21 mouse cellular contexts compared by ENCODE assay signal in the genomic region with DNA sequence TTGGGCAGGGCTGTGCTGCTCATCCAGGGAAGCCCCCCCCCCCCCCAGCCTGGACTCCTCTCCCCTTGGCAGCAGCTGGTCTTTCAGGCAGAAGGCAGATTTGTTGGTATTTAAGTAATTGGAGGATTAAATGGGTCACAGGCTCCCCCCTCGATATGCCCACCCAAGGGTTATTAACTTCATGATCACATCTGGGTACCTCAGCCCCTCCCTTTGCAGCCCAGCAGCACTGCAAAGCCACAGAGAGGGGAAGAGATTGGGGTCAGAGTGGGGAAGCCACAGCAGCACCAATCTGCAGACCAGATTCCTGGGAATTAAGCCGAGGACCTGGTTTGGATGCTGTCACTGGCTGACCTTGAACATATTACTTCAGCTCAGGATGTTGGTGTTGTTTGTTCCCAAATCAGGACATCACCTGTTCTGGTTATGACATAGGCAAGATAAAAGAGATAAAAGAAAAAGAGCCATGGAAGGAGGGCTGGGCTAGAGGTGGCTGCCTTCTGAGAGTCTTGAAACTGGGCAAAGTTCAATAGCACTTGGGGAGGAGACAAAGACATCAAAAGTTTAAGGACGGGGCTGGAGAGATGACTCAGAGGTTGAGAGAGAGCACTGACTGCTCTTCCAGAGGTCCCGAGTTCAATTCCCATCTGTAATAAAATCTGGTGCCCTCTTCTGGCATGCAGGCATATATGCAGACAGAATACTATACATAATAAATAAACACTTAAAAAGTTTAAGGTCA. TPM values are rescaled to one million over a fixed set of nuclear protein-coding genes. Genes with fewer than 3 reads are reported as not detected.
DNase-seq lines count a peak whose midpoint lies in the region; ATAC-seq and TF ChIP-seq lines count a peak whose summit lies in the region.
"Had no signal": no experiment of that assay in that cellular context is flagged by ENCODE, and none has a peak within 500 bp of the region (broad histone marks: within the 10 kb centered on the region; RNA-seq: fewer than 3 reads in every experiment).

No protein-coding gene starts in this region.

- TF ChIP-seq CTCF in kidney, postnatal 0 days (IDR thresholded peaks at IDR 0.05; ENCODE audit: low read depth), result 0 out of 2 replicates have a peak, but pooled peaks have one; percentile 16
- peak; percentile 35 for TF ChIP-seq CTCF in midbrain, postnatal 0 days (IDR thresholded peaks at IDR 0.05)
- no peak for TF ChIP-seq CTCF in brain, embryonic 14.5 days (IDR thresholded peaks at IDR 0.05; ENCODE audit: borderline replicate concordance, extremely low read depth, insufficient read depth, insufficient read length)

- no peak overlapping the region for H3K9ac ChIP-seq in kidney, postnatal 0 days (ENCODE audit: low read depth, low read length)
- H3K9ac ChIP-seq in midbrain, postnatal 0 days (replicated peaks; ENCODE audit: low read length, poor library complexity, severe bottlenecking), result no peak overlapping the region
- H3K9ac ChIP-seq: heart, embryonic 13.5 days; lung, embryonic 15.5 days; midbrain, embryonic 12.5 days; neural tube, embryonic 12.5 days had no signal

- no peak overlapping the region for H3K27ac ChIP-seq in kidney, postnatal 0 days
- no peak overlapping the region for H3K27ac ChIP-seq in midbrain, postnatal 0 days (ENCODE audit: low read depth, low read length)
- H3K27ac ChIP-seq in midbrain, embryonic 10.5 days (replicated peaks), result no peak overlapping the region
- H3K27ac ChIP-seq: embryonic facial prominence, embryonic 10.5 days; heart, embryonic 13.5 days; lung, embryonic 15.5 days; midbrain, embryonic 12.5 days; neural tube, embryonic 12.5 days had no signal

- no peaks in the 10 kb centered on the region for H3K9me3 ChIP-seq in kidney, postnatal 0 days (replicated peaks; ENCODE audit: low read length)
- no peaks in the 10 kb centered on the region for H3K9me3 ChIP-seq in midbrain, postnatal 0 days (ENCODE audit: low read length)
- H3K9me3 ChIP-seq in midbrain, embryonic 10.5 days (replicated peaks), result no peaks in the 10 kb centered on the region
- H3K9me3 ChIP-seq: embryonic facial prominence, embryonic 10.5 days; heart, embryonic 13.5 days; lung, embryonic 15.5 days; midbrain, embryonic 12.5 days; neural tube, embryonic 12.5 days had no signal

- no peak for TF ChIP-seq POLR2A in brain, embryonic 14.5 days (IDR thresholded peaks at IDR 0.05; ENCODE audit: borderline replicate concordance, extremely low read depth, insufficient read depth, insufficient read length, poor library complexity, severe bottlenecking)

- 42% methylated on average over 4 of the region's 4 CpGs for WGBS in kidney, postnatal 0 days
- WGBS in midbrain, postnatal 0 days, result 39% methylated on average over 4 of the region's 4 CpGs
- WGBS in midbrain, embryonic 10.5 days, result 66% methylated on average over 4 of the region's 4 CpGs

- H3K4me2 ChIP-seq in kidney, postnatal 0 days (ENCODE audit: low read length), result no peak overlapping the region
- no peak overlapping the region for H3K4me2 ChIP-seq in midbrain, postnatal 0 days (ENCODE audit: low read depth, low read length, poor library complexity, severe bottlenecking)
- H3K4me2 ChIP-seq: heart, embryonic 13.5 days; lung, embryonic 15.5 days; midbrain, embryonic 12.5 days; neural tube, embryonic 12.5 days had no signal

- no peaks in the 10 kb centered on the region for H3K36me3 ChIP-seq in kidney, postnatal 0 days (ENCODE audit: insufficient read depth, low read length)
- no peaks in the 10 kb centered on the region for H3K36me3 ChIP-seq in midbrain, postnatal 0 days (ENCODE audit: insufficient read depth, low read length)
- H3K36me3 ChIP-seq in midbrain, embryonic 10.5 days, result no peaks in the 10 kb centered on the region
- H3K36me3 ChIP-seq: heart, embryonic 13.5 days; lung, embryonic 15.5 days; midbrain, embryonic 12.5 days; neural tube, embryonic 12.5 days had no signal

- ATAC-seq in kidney, postnatal 0 days (replicated peaks; ENCODE audit: low FRiP score, low read depth), result no peak
- ATAC-seq in midbrain, postnatal 0 days (ENCODE audit: low FRiP score), result no peak
- ATAC-seq: forebrain, embryonic 16.5 days had no signal

- H3K4me3 ChIP-seq in kidney, postnatal 0 days (replicated peaks; ENCODE audit: low read depth, low read length), result no peak overlapping the region
- H3K4me3 ChIP-seq in midbrain, postnatal 0 days (ENCODE audit: low read depth, low read length), result no peak overlapping the region
- H3K4me3 ChIP-seq in midbrain, embryonic 10.5 days, result no peak overlapping the region
- H3K4me3 ChIP-seq: embryonic facial prominence, embryonic 10.5 days; heart, embryonic 13.5 days; lung, embryonic 15.5 days; midbrain, embryonic 12.5 days; neural tube, embryonic 12.5 days had no signal

- DNase-seq in kidney, postnatal 0 days (ENCODE audit: low spot score), result no peak
- DNase-seq in kidney, postnatal 36 days, result no peak
- DNase-seq in midbrain, postnatal 0 days (ENCODE audit: low spot score), result no peak
- DNase-seq in midbrain, embryonic 10.5 days (ENCODE audit: low spot score), result no peak
- peak; percentile 26 for DNase-seq in brain, embryonic 14.5 days (ENCODE audit: low read depth)
- peak; percentile 80 for DNase-seq in yolk sac, embryonic 10.5 days (ENCODE audit: low spot score)
- no peak for DNase-seq in lung, postnatal 4 days
- no peak for DNase-seq in testis, postnatal 10 days (ENCODE audit: low spot score)
- DNase-seq: cerebellum, adult 9-10 months; heart, postnatal 36 days; kidney, adult 8-10 months; right cerebral cortex, postnatal 14 days; spleen, adult 18-20 months; thymus, adult 18-20 months; thymus, postnatal 4 days had no signal

- H3K27me3 ChIP-seq in kidney, postnatal 0 days (ENCODE audit: insufficient read depth, low read length), result no peaks in the 10 kb centered on the region
- H3K27me3 ChIP-seq in midbrain, postnatal 0 days (ENCODE audit: insufficient read depth, low read length), result no peaks in the 10 kb centered on the region
- H3K27me3 ChIP-seq in midbrain, embryonic 10.5 days (ENCODE audit: low read depth, poor library complexity, severe bottlenecking), result peaks cover 5% of the 10 kb centered on the region
- H3K27me3 ChIP-seq: heart, embryonic 13.5 days; lung, embryonic 15.5 days; midbrain, embryonic 12.5 days; neural tube, embryonic 12.5 days had no signal

- peaks cover 18% of the 10 kb centered on the region; the same call in 1 of the 2 replicates for H3K4me1 ChIP-seq in kidney, postnatal 0 days (replicated peaks; ENCODE audit: insufficient read depth, low read length)
- H3K4me1 ChIP-seq in midbrain, postnatal 0 days (ENCODE audit: insufficient read depth, low read length), result peaks cover 3% of the 10 kb centered on the region; the same call in 1 of the 2 replicates
- H3K4me1 ChIP-seq in midbrain, embryonic 10.5 days, result peaks cover 38% of the 10 kb centered on the region

RNA-seq across cellular contexts. Expression of gene Cln6, which starts 2.7 kb away (rescaled TPM):
- 26.8 and 26.9 TPM in 2 replicates for polyA plus RNA-seq in kidney, postnatal 0 days (2015; fragmentation: Nextera tagmentation; extraction: Ambion mirVana)
- total RNA-seq in midbrain, postnatal 0 days (2014; rRNA removed), result 13.2 and 14.2 TPM in 2 replicates
- 7.3 and 7.4 TPM in 2 replicates for polyA plus RNA-seq in midbrain, postnatal 0 days (2015; fragmentation: Nextera tagmentation; extraction: Ambion mirVana)
- 10.2 and 13.3 TPM in 2 replicates for polyA plus RNA-seq in midbrain, embryonic 10.5 days (2016; fragmentation: Nextera tagmentation; extraction: Ambion mirVana)
- 13.7 and 13.8 TPM in 2 replicates for polyA plus RNA-seq in brain, embryonic 14.5 days (2012; rRNA removed)

RNA-seq across cellular contexts. Expression of gene Calml4, which starts 22.0 kb away (rescaled TPM):
- 301 and 303 TPM in 2 replicates for polyA plus RNA-seq in kidney, postnatal 0 days (2015; fragmentation: Nextera tagmentation; extraction: Ambion mirVana)
- 3.2 TPM in 2 replicates for total RNA-seq in midbrain, postnatal 0 days (2014; rRNA removed)
- 4.9 and 5.1 TPM in 2 replicates for polyA plus RNA-seq in midbrain, postnatal 0 days (2015; fragmentation: Nextera tagmentation; extraction: Ambion mirVana)
- polyA plus RNA-seq in midbrain, embryonic 10.5 days (2016; fragmentation: Nextera tagmentation; extraction: Ambion mirVana), result 0.36 and 0.60 TPM in 2 replicates
- polyA plus RNA-seq in brain, embryonic 14.5 days (2012; rRNA removed), result 6.8 and 13.3 TPM in 2 replicates

RNA-seq across cellular contexts. Expression of gene Fem1b, which starts 24.1 kb away (rescaled TPM):
- polyA plus RNA-seq in kidney, postnatal 0 days (2015; fragmentation: Nextera tagmentation; extraction: Ambion mirVana), result 15.1 and 15.4 TPM in 2 replicates
- 193 and 233 TPM in 2 replicates for total RNA-seq in midbrain, postnatal 0 days (2014; rRNA removed)
- polyA plus RNA-seq in midbrain, postnatal 0 days (2015; fragmentation: Nextera tagmentation; extraction: Ambion mirVana), result 36.5 and 42.0 TPM in 2 replicates
- polyA plus RNA-seq in midbrain, embryonic 10.5 days (2016; fragmentation: Nextera tagmentation; extraction: Ambion mirVana), result 34.5 and 41.0 TPM in 2 replicates
- polyA plus RNA-seq in brain, embryonic 14.5 days (2012; rRNA removed), result 48.8 and 89.5 TPM in 2 replicates

Comparison
In these comparisons a context has a peak if more than half of its experiments do, and no peak if none do; other contexts are left out.
1. DNase-seq: peak in brain, embryonic 14.5 days (single experiment) and yolk sac, embryonic 10.5 days (single experiment); none in kidney, postnatal 0 days (single experiment), kidney, postnatal 36 days (0 of 2), midbrain, postnatal 0 days (single experiment), midbrain, embryonic 10.5 days (single experiment), lung, postnatal 4 days (0 of 2) and testis, postnatal 10 days (single experiment).
2. RNA of gene Calml4, which starts 22.0 kb away (polyA plus RNA-seq): 301 to 303 TPM in kidney, postnatal 0 days; 6.8 to 13.3 TPM in brain, embryonic 14.5 days, 4.9 to 5.1 TPM in midbrain, postnatal 0 days and 0.36 to 0.60 TPM in midbrain, embryonic 10.5 days; every median in the first group is over 10 times any median in the second.